Mouse (Mus musculus) CH12.LX (cell line): ENCODE measurements around the gene Dusp9. TPM values are rescaled to one million over a fixed set of nuclear protein-coding genes. Genes with fewer than 3 reads are reported as not detected.

Experiments
- DNase-seq: peaks from one replicate; pipeline ENCODE4 v3.0.0-alpha.2; 2013; ENCODE audit errors: extremely low read depth
- H3K27ac ChIP-seq: 2 replicates; pipeline ENCODE4 v1.5.1; 2012; ENCODE audit warnings: low read depth, mild to moderate bottlenecking, control low read depth, moderate library complexity; ENCODE audit not compliant: insufficient read depth
- H3K27me3 ChIP-seq: replicated peaks from 2 replicates; pipeline ENCODE3; 2012; ENCODE audit warnings: inconsistent platforms
- H3K36me3 ChIP-seq, 2 experiments: replicated peaks in 1 of 2; 2 replicates each; pipeline versions ENCODE3 to v1.6.1; 2012; ENCODE audit warnings: inconsistent platforms in 1 of 2, low read length in 1 of 2, mild to moderate bottlenecking in 1 of 2, mixed read lengths in 1 of 2, moderate library complexity in 1 of 2; ENCODE audit not compliant: control insufficient read depth in 1 of 2, insufficient read depth in 1 of 2
- H3K4me1 ChIP-seq, 2 experiments: 2 replicates each; pipeline ENCODE4 v1.6.1; 2012; ENCODE audit warnings: inconsistent platforms in 1 of 2, moderate library complexity in 1 of 2; ENCODE audit not compliant: insufficient read depth in 2 of 2, control insufficient read depth in 1 of 2
- H3K4me2 ChIP-seq: 2 replicates; pipeline ENCODE4 v1.6.1; 2012; ENCODE audit warnings: low read depth, mild to moderate bottlenecking, control low read depth; ENCODE audit not compliant: poor library complexity, insufficient read depth, severe bottlenecking
- H3K4me3 ChIP-seq, 3 experiments: fragments of 150-350 bp in 1 of 3; sonication (generic) in 1 of 3; replicated peaks in 1 of 3; 2 replicates each; pipeline versions ENCODE3 to v1.5.1; 2011 to 2012; ENCODE audit warnings: low read depth in 2 of 3, low read length in 2 of 3, mild to moderate bottlenecking in 2 of 3, moderate library complexity in 2 of 3, control low read depth in 1 of 3, improper control_type of control experiment in 1 of 3, inconsistent platforms in 1 of 3, mixed read lengths in 1 of 3; ENCODE audit not compliant: poor library complexity in 1 of 3
- H3K79me2 ChIP-seq: replicated peaks from 2 replicates; pipeline ENCODE4 v1.6.1; 2012; ENCODE audit warnings: mild to moderate bottlenecking, moderate library complexity; ENCODE audit not compliant: control insufficient read depth, poor library complexity, insufficient read depth, severe bottlenecking; ENCODE audit errors: extremely low read depth
- H3K9ac ChIP-seq: 2 replicates; pipeline ENCODE4 v1.6.1; 2012; ENCODE audit warnings: low read depth, mild to moderate bottlenecking, control low read depth, moderate library complexity; ENCODE audit not compliant: insufficient read depth
- H3K9me3 ChIP-seq: replicated peaks from 2 replicates; pipeline ENCODE3; 2012; ENCODE audit warnings: low read length, inconsistent platforms, mixed read lengths
- BHLHE40 ChIP-seq: IDR thresholded peaks from 2 replicates; pipeline ENCODE4 v1.6.1; 2011; ENCODE audit warnings: mild to moderate bottlenecking, low read depth, low read length, improper control_type of control experiment
- CHD2 ChIP-seq: IDR thresholded peaks from 2 replicates; pipeline ENCODE4 v1.6.1; 2011; ENCODE audit warnings: low read length, improper control_type of control experiment
- E2F4 ChIP-seq: IDR thresholded peaks from 2 replicates; pipeline ENCODE4 v1.6.1; 2011; ENCODE audit warnings: low read depth, low read length, improper control_type of control experiment; ENCODE audit not compliant: insufficient replicate concordance
- ELF1 ChIP-seq: IDR thresholded peaks from 2 replicates; pipeline ENCODE4 v1.6.1; 2014; ENCODE audit warnings: low read depth, mild to moderate bottlenecking, inconsistent platforms, low read length, improper control_type of control experiment
- GABPA ChIP-seq: IDR thresholded peaks from 2 replicates; pipeline ENCODE4 v1.6.1; 2012; ENCODE audit warnings: low read depth, low read length, improper control_type of control experiment, inconsistent platforms; ENCODE audit not compliant: insufficient replicate concordance
- JUND ChIP-seq: conservative IDR thresholded peaks from 2 replicates; pipeline ENCODE4 v1.6.1; 2011; ENCODE audit warnings: low read depth, low read length, improper control_type of control experiment
- MXI1 ChIP-seq: IDR thresholded peaks from 2 replicates; pipeline ENCODE4 v1.6.1; 2011; ENCODE audit warnings: mild to moderate bottlenecking, low read depth, low read length, improper control_type of control experiment
- MYC ChIP-seq: IDR thresholded peaks from 2 replicates; pipeline ENCODE4 v1.6.1; 2011; ENCODE audit warnings: low read depth, mild to moderate bottlenecking, improper control_type of control experiment, low read length
- PAX5 ChIP-seq: IDR thresholded peaks from 2 replicates; pipeline ENCODE4 v1.6.1; 2012; ENCODE audit warnings: low read length, inconsistent platforms, mixed read lengths
- POLR2A ChIP-seq: IDR thresholded peaks from 2 replicates; pipeline ENCODE4 v1.6.1; 2011; ENCODE audit warnings: low read depth, mild to moderate bottlenecking, improper control_type of control experiment, low read length
- RCOR1 ChIP-seq: conservative IDR thresholded peaks from 2 replicates; pipeline ENCODE4 v1.6.1; 2012; ENCODE audit warnings: low read depth, mild to moderate bottlenecking, inconsistent platforms, low read length, improper control_type of control experiment
- TBP ChIP-seq: conservative IDR thresholded peaks from 2 replicates; pipeline ENCODE4 v1.6.1; 2011; ENCODE audit warnings: low read depth, low read length, improper control_type of control experiment
- TCF12 ChIP-seq: IDR thresholded peaks from 2 replicates; pipeline ENCODE4 v1.6.1; 2014; ENCODE audit warnings: low read depth, mild to moderate bottlenecking, inconsistent platforms, low read length, improper control_type of control experiment
- UBTF ChIP-seq: IDR thresholded peaks from 2 replicates; pipeline ENCODE4 v1.6.1; 2012; ENCODE audit warnings: low read depth, mild to moderate bottlenecking, inconsistent platforms, low read length, improper control_type of control experiment, moderate library complexity
- ZC3H11A ChIP-seq: IDR thresholded peaks from 2 replicates; pipeline ENCODE4 v1.6.1; 2012; ENCODE audit warnings: low read depth, mild to moderate bottlenecking, inconsistent platforms, low read length, improper control_type of control experiment
- ZKSCAN1 ChIP-seq: IDR thresholded peaks from 2 replicates; pipeline ENCODE4 v1.6.1; 2012; ENCODE audit warnings: low read depth, inconsistent platforms, low read length, improper control_type of control experiment, borderline replicate concordance
- dilution Hi-C: fragments of 300-500 bp; cut with MboI; formaldehyde crosslinking; loops from 2 replicates; pipeline ENCODE4 v1.14.3; 2020; ENCODE audit warnings: low sequenced_read_pairs; ENCODE audit not compliant: extremely low pct_unique_long_range_greater_than_20kb, extremely low pct_ligation_motif_present
- in situ Hi-C: fragments of 300-500 bp; cut with MboI; formaldehyde crosslinking; loops from 3 replicates; pipeline ENCODE4 v1.14.3; 2019; ENCODE audit warnings: low sequenced_read_pairs, low pct_ligation_motif_present, low pct_unique_long_range_greater_than_20kb, mixed read lengths
- polyA plus RNA-seq: library from polyadenylated mRNA; unstranded; fragments of >175 nt; gene quantifications from 2 replicates; pipeline ENCODE4 v1.2.1, GENCODE M21; 2012; ENCODE audit warnings: low read depth; ENCODE audit not compliant: insufficient read length
- total RNA-seq, 2 experiments: library from RNA; depleted of rRNA; stranded (reverse); fragments of 300-350 nt in 1 of 2; fragments of >200 nt in 1 of 2; gene quantifications; 2 replicates each; pipeline ENCODE4 v1.2.3; 2012 to 2014

The Dusp9 gene
- total and polyA plus RNA-seq, 3 experiments = 0.09 to 0.47 (median 0.17) TPM

GRCm38 (mm10) chrX:73637415-73637814 is 1.8 kb upstream of the Dusp9 start:
- peaks cover 5 to 9% of the 10 kb centered on the region in 2 experiments; a peak in 3 of 4 replicates for H3K4me1 ChIP-seq
- no peak overlapping the region for H3K9ac ChIP-seq
- no peak overlapping the region for H3K27ac ChIP-seq
- no peaks in the 10 kb centered on the region for H3K36me3 ChIP-seq
- DNase-seq = no peak
- no peaks in the 10 kb centered on the region for H3K27me3 ChIP-seq
- no peaks in the 10 kb centered on the region for H3K79me2 ChIP-seq
- dilution Hi-C loops (no loop called here), in situ Hi-C loops (no loop called here)
- H3K9me3 ChIP-seq = no peaks in the 10 kb centered on the region
- no peak overlapping the region for H3K4me2 ChIP-seq
- no peak overlapping the region for H3K4me3 ChIP-seq
- TF ChIP-seq TCF12 (no peak), BHLHE40 (no peak), ZKSCAN1 (no peak), GABPA (no peak), E2F4 (no peak), RCOR1 (no peak), MXI1 (no peak), JUND (no peak)

- Histone ChIP-seq H3K9ac (no peak overlapping the region), H3K4me2 (no peak overlapping the region), H3K36me3 (no peaks in the 10 kb centered on the region), H3K4me1 (peaks cover 5 to 9% of the 10 kb centered on the region in 2 experiments; a peak in 3 of 4 replicates), H3K9me3 (no peaks in the 10 kb centered on the region), H3K79me2 (no peaks in the 10 kb centered on the region)
- TF ChIP-seq ZC3H11A (no peak), PAX5 (no peak), POLR2A (no peak), UBTF (no peak), MXI1 (no peak), ELF1 (no peak), MYC (no peak), GABPA (no peak)
- TF ChIP-seq, all 38 proteins: peak for 0
- Histone ChIP-seq H3K27me3 (no peaks in the 10 kb centered on the region), H3K4me3 (no peak overlapping the region), H3K27ac (no peak overlapping the region)
- in situ Hi-C loops = no loop called here
- DNase-seq = no peak
- dilution Hi-C loops = no loop called here
Measured at GRCm38 (mm10) chrX:73639901-73640469, 766 bp downstream of the Dusp9 start.

- no peak for DNase-seq
- H3K9ac ChIP-seq = no peak overlapping the region
- H3K27ac ChIP-seq = no peak overlapping the region
- TF ChIP-seq RCOR1 (no peak), CHD2 (no peak), TBP (no peak), MYC (no peak), ZC3H11A (no peak)
- in situ Hi-C loops = no loop called here
- no peak overlapping the region for H3K4me2 ChIP-seq
- no peak overlapping the region for H3K4me3 ChIP-seq
- no peaks in the 10 kb centered on the region for H3K4me1 ChIP-seq
- dilution Hi-C loops = no loop called here
- H3K79me2 ChIP-seq = no peaks in the 10 kb centered on the region
- H3K36me3 ChIP-seq = no peaks in the 10 kb centered on the region
- H3K27me3 ChIP-seq = no peaks in the 10 kb centered on the region
- no peaks in the 10 kb centered on the region for H3K9me3 ChIP-seq
Measured at GRCm38 (mm10) chrX:73645121-73645520, 5.9 kb downstream of the Dusp9 start.
